Mouse (Mus musculus): ENCODE data around the gene Adcy1. TPM values are rescaled to one million over a fixed set of nuclear protein-coding genes. Genes with fewer than 3 reads are reported as not detected.

Adcy1 gene
- 0.25 and 0.38 TPM in 2 replicates for total RNA-seq (2012; rRNA removed)
- total RNA-seq (2014; rRNA removed): 0.03 and 0.04 TPM in 2 replicates
- not detected in 2 replicates for polyA plus RNA-seq (2012; ENCODE audit: insufficient read length, low read depth)

DNA sequence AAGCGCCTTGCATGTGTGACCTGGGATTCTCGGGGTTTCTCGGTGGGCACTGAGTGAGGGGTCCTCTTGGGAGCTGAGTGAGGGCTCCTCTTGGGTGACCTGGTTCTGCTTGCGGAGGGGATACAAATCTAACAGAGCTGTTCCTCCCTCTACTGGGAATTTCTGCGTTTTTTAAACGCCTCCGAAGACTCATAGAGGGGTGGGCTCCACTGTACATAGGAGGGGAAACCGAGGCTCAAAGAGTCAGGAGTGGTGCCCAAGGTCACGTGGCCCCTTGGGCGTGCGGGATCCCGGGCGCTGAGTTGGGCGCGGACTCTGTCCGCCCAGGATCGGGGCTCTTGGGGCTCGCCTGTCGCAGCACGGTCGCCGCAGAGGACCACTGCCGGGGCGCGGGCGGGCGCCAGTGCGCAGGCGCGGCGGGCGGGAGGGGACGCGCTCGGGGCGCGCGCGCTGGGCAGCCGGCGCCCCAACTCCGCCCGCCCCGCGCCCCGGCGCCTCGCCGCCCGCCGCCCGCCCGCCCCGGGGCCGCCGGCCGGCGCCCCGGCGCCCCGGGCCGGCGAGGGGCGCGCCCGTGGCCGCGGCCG is at the start of gene Adcy1:
Adcy1 (plus strand) TSS at position 489 of the 584 bp plus-strand sequence.
- in situ Hi-C loops (cut with MboI; ENCODE audit: low pct_ligation_motif_present, low pct_unique_long_range_greater_than_20kb, low sequenced_read_pairs) (no loop called here), dilution Hi-C loops (cut with MboI; ENCODE audit: extremely low pct_ligation_motif_present, extremely low pct_unique_long_range_greater_than_20kb, low sequenced_read_pairs) (no loop called here)
- TF ChIP-seq KAT2A (IDR thresholded peaks at IDR 0.05; ENCODE audit: insufficient replicate concordance, low read length) (no peak), RAD21 (IDR thresholded peaks at IDR 0.05; ENCODE audit: low read depth, low read length) (no peak), MAX (IDR thresholded peaks at IDR 0.05; ENCODE audit: low read length) (no peak), NRF1 (IDR thresholded peaks at IDR 0.05; ENCODE audit: low read depth, low read length) (no peak), USF2 (conservative IDR thresholded peaks at IDR 0.05; ENCODE audit: low read depth, low read length) (no peak), ZC3H11A (IDR thresholded peaks at IDR 0.05; ENCODE audit: low read depth, low read length) (no peak), CHD2 (IDR thresholded peaks at IDR 0.05; ENCODE audit: low read length) (no peak), IRF4 (IDR thresholded peaks at IDR 0.05; ENCODE audit: low read depth, low read length) (no peak), MXI1 (IDR thresholded peaks at IDR 0.05; ENCODE audit: low read depth, low read length) (no peak), GABPA (IDR thresholded peaks at IDR 0.05; ENCODE audit: insufficient replicate concordance, low read depth, low read length) (no peak), MEF2A (IDR thresholded peaks at IDR 0.05; ENCODE audit: borderline replicate concordance, low read depth, low read length) (no peak), POLR2A (IDR thresholded peaks at IDR 0.05; ENCODE audit: low read depth, low read length) (no peak), ETS1 (conservative IDR thresholded peaks at IDR 0.05; ENCODE audit: low read depth, low read length) (no peak), ZNF384 (IDR thresholded peaks at IDR 0.05; ENCODE audit: low read depth, low read length) (no peak)
- Histone ChIP-seq H3K27ac (ENCODE audit: insufficient read depth, low read depth) (no peak within 1 kb of the TSS), H3K79me2 (replicated peaks; ENCODE audit: control insufficient read depth, extremely low read depth, insufficient read depth, poor library complexity, severe bottlenecking) (no peaks in the 10 kb centered on the region), H3K36me3 (replicated peaks in 1 of 2; ENCODE audit: control insufficient read depth in 1 of 2, insufficient read depth in 1 of 2, low read length in 1 of 2) (no peaks in the 10 kb centered on the region), H3K4me3 (replicated peaks in 1 of 3; ENCODE audit: low read depth in 2 of 3, low read length in 2 of 3, poor library complexity in 1 of 3) (no peak within 1 kb of the TSS), H3K27me3 (replicated peaks) (peaks cover 48% of the 10 kb centered on the region), H3K4me2 (ENCODE audit: insufficient read depth, low read depth, poor library complexity, severe bottlenecking) (no peak within 1 kb of the TSS), H3K4me1 (ENCODE audit: control insufficient read depth in 1 of 2, insufficient read depth in 2 of 2) (no peaks in the 10 kb centered on the region), H3K9ac (ENCODE audit: insufficient read depth, low read depth) (no peak within 1 kb of the TSS), H3K9me3 (replicated peaks; ENCODE audit: low read length) (peaks cover 22% of the 10 kb centered on the region)
- DNase-seq (ENCODE audit: extremely low read depth): no peak

- dilution Hi-C loops (cut with MboI; ENCODE audit: extremely low pct_ligation_motif_present, extremely low pct_unique_long_range_greater_than_20kb, low sequenced_read_pairs): no loop called here
- in situ Hi-C loops (cut with MboI; ENCODE audit: low pct_ligation_motif_present, low pct_unique_long_range_greater_than_20kb, low sequenced_read_pairs): no loop called here
These were observed 46.4 kb upstream of the Adcy1 start for GRCm38 (mm10) chr11:7016907-7017306.

More at GRCm38 (mm10) chr11:7016907-7017306, 46.4 kb upstream of the Adcy1 start:
- no peaks in the 10 kb centered on the region for H3K36me3 ChIP-seq (replicated peaks in 1 of 2; ENCODE audit: control insufficient read depth in 1 of 2, insufficient read depth in 1 of 2, low read length in 1 of 2)
- no peaks in the 10 kb centered on the region for H3K9me3 ChIP-seq (replicated peaks; ENCODE audit: low read length)
- TF ChIP-seq MAZ (IDR thresholded peaks at IDR 0.05; ENCODE audit: low read depth, low read length) (no peak), TBP (conservative IDR thresholded peaks at IDR 0.05; ENCODE audit: low read depth, low read length) (no peak), HCFC1 (IDR thresholded peaks at IDR 0.05; ENCODE audit: low read depth, low read length) (no peak), NRF1 (IDR thresholded peaks at IDR 0.05; ENCODE audit: low read depth, low read length) (no peak), PAX5 (IDR thresholded peaks at IDR 0.05; ENCODE audit: low read length) (no peak), ZMIZ1 (IDR thresholded peaks at IDR 0.05; ENCODE audit: low read depth, low read length) (no peak), CTCF (conservative IDR thresholded peaks at IDR 0.05 in 1 of 2, IDR thresholded peaks at IDR 0.05 in 1 of 2; ENCODE audit: low read depth in 2 of 2, low read length in 2 of 2) (no peak), TCF12 (IDR thresholded peaks at IDR 0.05; ENCODE audit: low read depth, low read length) (no peak)
- no peak overlapping the region for H3K9ac ChIP-seq (ENCODE audit: insufficient read depth, low read depth)
- H3K4me2 ChIP-seq (ENCODE audit: insufficient read depth, low read depth, poor library complexity, severe bottlenecking): no peak overlapping the region
- peaks cover 56% of the 10 kb centered on the region for H3K27me3 ChIP-seq (replicated peaks)
- H3K4me1 ChIP-seq (ENCODE audit: control insufficient read depth in 1 of 2, insufficient read depth in 2 of 2): no peaks in the 10 kb centered on the region
- DNase-seq (ENCODE audit: extremely low read depth): no peak
- H3K79me2 ChIP-seq (replicated peaks; ENCODE audit: control insufficient read depth, extremely low read depth, insufficient read depth, poor library complexity, severe bottlenecking): no peaks in the 10 kb centered on the region
- no peak overlapping the region for H3K27ac ChIP-seq (ENCODE audit: insufficient read depth, low read depth)
- no peak overlapping the region for H3K4me3 ChIP-seq (replicated peaks in 1 of 3; ENCODE audit: low read depth in 2 of 3, low read length in 2 of 3, poor library complexity in 1 of 3)
